Mouse (Mus musculus) heart, adult 8-10 months (tissue): ENCODE results near the gene Gbp6. TPM values are rescaled to one million over a fixed set of nuclear protein-coding genes. Genes with fewer than 3 reads are reported as not detected.
"Not testable (repeated sequence)": the region's sequence is repeated elsewhere in the genome, so short reads cannot be mapped to it uniquely, and the experiment has no call there.

Experiments used
- DNase-seq: peaks from one replicate; pipeline ENCODE4 v3.0.0; 2022; ENCODE audit warnings: low spot score
- total RNA-seq, 4 experiments: library from RNA; stranded (reverse); gene quantifications; 2 replicates each; pipeline ENCODE4 v1.2.4; 2022

Gbp6 gene
- total RNA-seq, result 10 to 100 TPM in 3 of 4 experiments, 1 to 10 TPM in 1; 8.9 to 41.6 (median 17.9) TPM

DNA sequence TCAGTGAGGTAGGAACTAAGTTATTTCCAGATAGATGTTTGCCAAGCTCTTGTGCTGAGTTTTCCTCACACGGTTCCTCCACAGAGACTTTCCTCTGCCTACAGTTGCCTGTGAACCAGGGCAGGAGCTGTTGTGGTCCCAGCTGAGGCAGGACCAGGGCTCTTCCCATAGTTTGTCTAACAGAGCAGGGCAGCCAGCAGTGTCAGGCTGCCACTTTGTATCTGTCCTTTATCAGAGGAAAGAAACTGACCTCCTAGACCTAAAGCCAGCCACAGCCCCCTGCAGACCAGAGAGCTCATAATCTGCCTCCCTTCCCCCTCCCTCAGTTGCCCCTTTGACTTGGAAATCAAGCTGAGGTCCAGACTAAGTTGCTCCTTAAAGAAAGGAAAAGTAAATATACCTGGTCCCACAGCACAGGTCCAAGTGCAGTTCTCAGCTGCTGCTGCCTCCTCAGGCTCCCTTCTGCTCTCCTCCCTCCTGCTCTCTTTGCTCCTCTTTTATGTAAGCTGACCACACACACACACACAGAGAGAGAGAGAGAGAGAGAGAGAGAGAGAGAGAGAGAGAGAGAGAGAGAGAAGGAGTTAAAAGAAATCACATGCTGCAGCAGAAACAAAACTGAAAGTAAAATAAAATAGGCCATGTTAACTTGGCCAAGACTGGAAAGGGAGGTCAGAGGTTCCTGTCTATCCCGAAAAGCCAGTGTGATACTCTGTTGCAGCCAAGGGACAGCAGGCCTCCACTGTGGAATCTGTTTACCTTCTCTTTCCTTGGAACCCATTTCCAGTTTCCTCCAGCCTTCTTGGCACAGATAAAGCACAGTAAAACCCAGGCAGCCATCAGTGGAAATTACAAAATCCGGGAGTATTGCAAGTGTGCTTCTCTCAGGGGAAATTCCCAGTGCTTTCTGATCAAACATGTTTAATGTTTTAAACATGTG, at the start of gene Gbp6, which contains the start of gene Gm43302:
Gbp6 (minus strand) TSS at position 473 of the 940 bp plus-strand sequence.
Gm43302 (minus strand) TSS at position 470 of the 940 bp plus-strand sequence.
- DNase-seq, result peak; percentile 79

DNA sequence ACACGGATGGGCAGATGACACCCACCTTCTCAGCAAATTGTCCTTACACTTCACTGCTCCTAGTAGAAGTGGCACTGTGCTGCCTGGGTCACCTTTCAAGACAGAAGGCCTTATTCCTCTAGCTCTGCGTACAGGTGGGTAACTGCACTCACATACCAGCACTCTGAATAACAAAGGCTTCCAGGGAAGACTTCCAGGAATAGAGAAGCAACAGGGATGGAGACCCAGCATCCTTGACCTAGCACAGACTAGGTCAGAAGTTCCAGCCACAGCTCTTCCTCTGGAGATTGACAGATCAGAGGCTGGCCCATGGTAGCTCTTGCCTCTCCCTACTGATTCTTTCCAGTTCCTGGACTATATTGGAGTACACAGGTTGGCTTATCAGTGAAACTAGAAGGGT, 47.8 kb upstream of the Gbp6 start:
- DNase-seq, result no peak

DNA sequence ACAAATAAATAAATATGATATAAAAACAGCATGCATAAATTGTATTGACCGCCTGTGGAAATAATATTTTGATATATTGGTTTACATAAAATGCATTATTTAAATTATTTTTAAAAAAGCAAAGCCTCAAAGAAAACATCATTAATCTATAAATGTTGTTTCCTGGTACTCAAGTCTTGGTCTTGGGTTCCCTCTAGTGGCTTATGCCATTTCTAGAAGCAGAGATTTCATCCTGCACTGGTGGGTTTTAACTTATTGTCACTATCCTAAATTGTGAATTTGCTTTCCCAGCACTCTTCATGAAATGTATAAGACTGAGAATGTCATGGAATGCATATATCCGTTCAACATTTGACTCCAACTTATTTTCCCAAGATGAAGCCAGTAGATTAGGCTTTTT, 29.0 kb upstream of the Gbp6 start:
- DNase-seq, result no peak

DNA sequence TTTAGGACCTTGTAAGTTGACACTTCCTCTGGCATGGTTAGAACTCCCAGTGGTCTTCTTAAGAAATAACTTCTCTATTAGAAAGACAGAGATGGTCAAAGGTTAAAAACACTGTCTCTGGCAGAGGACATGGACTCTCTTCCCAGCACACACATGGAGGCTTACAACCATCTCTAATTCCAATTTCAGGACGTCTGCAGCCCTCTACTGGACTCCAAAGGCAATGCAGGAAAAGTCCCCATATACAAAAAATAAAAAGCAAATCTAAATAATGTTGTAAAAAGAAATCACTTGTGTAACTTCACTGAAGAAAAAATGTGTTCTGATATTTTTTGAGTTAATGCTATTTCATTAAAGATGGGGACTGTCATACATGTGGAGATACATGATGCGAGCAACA, 17.4 kb upstream of the Gbp6 start:
- no peak for DNase-seq

DNA sequence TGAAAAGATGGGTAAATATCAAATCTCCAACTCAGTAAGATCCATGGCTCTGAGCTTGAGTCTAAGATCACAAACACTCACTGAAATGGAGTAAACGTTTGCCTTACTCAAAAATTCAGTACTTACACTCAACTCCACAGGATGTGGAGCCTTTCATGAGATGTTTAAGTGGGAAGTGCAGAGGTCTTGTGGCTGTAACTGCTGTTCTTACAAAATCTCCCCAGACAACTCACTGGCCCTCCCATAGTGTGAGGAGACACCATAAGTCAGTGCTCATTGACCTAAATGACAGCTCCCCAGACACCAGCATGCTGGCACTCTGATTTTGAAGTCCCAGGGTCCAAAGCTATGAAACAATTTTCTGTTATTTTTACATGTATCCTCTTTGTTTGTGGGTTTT, 15.7 kb upstream of the Gbp6 start:
- not testable (repeated sequence) for DNase-seq

DNA sequence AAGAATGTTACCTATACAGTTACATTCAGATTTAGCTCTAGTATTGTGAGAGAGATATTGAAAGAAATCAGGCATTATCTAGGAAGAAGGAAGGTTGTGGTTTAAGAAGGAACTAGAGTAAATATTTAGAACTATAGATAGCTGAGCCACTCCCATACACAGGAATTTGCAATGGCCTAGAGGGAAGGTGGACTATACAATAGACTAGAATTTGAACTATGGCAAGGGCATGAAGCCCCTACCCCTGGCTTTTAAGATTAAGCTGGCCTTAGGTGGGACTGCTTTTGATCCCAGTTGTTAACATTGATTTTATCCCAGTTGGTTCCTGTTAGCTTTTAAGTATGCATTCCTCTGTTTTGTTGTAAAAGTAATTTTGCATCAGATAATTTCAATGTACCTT, 13.4 kb upstream of the Gbp6 start:
- not testable (repeated sequence) for DNase-seq

DNA sequence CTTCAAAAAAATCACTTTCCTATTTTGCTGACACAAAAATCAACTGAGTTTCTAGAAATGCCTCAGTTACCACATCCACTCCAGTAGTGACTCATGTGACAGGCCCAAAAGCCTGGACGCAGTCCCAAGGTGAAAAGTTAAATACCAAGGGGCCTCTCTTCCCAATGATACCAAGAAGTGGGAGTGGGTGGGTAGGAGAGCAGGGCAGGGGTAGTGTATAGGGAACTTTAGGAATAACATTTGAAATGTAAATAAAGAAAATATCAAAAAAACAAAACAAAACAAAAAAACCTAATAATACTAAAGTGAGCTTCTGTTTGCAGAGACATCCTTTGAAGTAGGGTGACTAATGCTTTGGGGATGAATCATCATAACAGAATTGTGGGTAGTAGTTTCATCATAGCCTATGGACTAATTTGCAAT, 12.7 kb upstream of the Gbp6 start:
- no peak for DNase-seq

DNA sequence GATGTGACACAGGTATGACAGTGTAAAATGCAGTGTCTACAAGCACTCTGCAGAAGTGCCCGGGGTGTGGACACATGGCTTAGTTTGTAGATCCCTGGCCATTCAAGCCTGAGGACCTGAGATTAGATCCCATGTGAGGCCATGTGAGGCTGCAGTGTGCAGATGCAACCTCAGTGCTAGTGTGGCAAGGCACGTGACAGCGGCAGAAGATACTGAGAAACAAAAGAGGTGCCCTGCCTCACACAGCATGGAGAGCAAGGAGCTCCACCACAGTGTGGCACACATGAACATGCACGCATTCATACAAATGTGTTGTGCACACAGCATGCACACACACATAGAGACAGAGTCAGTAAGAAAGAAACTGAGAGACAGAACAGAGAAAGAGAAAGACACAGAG, 12.2 kb upstream of the Gbp6 start:
- DNase-seq, result not testable (repeated sequence)

DNA sequence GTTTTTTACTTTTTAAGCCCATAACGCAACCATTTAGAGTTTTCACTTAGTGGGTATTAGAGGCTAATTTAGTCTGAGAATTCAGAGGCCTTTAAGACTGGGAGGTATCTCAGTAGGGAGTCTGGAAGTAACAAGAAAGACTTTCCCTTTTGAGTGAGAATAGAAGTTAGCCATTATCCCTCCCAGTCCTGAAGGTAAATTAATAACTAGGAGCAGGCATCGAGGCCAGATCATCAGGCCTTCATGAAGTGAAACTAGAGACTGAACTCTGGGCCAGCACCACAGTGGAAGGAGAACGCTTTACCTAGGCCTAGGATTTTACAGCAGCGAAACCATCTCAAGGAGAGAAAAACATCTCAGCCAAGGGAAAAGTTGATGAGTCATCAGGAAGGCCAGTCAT, 8.5 kb upstream of the Gbp6 start:
- no peak for DNase-seq

DNA sequence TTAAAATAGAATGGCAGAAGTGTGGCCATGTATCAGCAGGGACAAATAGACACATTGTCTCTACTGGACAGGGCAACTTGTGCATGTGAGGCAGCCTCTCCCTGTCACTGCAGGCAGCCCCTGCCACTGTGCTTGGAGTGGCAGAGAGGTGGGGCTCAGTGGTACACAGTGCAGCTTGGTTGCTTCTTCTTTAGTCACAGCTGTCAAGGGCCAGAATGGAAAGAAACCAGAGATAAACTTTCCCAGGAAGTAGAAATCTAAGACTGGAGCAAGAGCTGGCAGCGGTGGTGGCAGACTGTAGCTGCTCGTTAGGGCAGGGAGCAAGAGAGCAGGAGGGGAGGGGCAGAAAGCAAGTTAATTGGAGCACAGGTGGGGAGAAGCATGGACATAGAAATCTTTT, 8.0 kb upstream of the Gbp6 start:
- peak; percentile 55 for DNase-seq

DNA sequence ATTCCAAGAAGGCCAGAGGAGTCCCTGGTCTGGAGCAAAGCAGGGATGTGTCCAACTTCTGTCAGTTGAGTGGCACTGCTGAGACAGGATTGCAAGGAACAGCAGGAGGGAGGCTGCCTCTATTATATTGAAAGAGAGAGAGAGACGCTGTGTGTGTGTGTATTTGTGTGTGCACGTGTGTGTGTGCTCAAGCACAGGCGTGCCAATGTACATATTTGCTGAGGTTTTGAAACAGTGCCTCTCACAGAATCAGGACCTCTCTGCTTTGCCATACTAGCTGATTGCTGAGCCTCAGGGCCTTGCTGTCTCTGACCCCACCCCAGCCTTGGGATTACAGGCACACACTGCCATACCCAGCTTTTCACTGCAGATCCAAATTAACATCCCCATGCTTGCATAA, 2.2 kb upstream of the Gbp6 start:
- DNase-seq, result no peak

DNA sequence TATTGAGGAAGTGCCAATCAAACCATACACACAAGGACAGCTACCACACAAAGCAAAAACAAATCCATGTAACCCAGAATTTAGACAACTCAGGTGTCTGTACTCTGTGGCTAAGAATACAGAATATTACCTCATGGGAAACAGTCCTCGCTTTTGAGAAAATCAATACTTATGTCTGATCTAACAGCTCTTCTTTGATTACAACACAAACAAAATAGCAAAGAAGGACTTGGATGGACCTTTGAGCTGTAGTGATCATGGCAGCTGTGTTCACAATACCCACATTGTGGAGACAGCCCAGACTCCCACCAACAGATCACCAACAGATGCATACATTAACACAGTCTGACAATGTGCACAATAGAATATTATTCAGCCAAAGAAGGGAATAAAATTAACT, 1.0 kb downstream of the Gbp6 start:
- no peak for DNase-seq

DNA sequence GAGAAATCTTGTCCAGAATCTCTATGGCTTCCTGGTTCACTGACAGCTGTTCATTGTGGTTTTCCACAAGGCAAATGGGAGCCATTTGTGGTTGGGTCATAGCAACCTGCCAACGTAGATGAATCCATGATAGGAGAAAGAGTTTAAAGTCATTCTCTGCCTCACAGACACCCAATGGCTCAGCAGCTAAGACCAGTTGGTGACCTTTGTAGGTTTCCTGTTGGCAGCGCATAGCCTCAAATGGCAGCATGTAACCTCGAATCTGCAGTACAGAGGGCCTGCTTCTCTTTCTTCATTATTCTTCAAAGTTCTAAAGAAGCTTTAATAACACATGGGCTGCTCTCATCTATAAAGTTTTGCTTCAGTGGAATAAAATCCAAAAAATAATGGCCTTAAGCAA, 2.6 kb downstream of the Gbp6 start:
- DNase-seq, result not testable (repeated sequence)

DNA sequence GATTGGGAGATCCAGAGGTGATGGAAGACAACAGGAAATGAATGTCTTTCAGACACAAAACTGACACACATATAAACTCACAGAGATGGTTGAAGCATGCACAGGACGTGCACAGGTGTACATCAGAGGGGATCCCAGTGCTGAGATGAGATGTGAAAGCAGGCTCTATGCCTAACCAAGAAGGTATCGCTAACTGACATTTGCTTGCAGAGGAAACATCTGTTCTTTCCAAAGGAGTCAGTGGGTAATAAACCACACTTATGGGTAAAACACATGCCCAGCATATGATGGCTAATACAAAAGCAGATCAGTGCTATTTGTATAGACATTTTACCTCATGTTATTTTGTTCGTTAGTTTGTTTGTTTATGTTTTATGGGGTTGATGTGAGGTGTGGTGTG, 32.8 kb downstream of the Gbp6 start:
- not testable (repeated sequence) for DNase-seq

DNA sequence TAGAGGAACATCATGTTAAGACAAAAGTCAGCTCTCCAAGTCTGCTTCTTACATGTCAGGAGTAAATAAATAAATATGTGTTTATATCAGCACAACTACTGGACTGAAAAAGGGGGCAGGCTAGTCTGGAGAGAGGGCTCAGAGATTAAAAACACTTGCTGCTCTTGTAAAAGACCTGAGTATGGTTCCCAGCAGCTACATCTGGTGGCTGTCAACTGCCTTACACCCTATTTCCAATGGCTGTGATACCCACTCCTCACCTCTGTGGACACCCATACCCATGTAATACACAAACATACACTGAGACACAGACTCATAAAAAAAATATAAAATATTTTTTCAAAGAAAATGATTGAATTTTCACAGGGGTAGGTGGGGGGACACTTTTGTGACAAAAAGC, 41.0 kb downstream of the Gbp6 start:
- no peak for DNase-seq

DNA sequence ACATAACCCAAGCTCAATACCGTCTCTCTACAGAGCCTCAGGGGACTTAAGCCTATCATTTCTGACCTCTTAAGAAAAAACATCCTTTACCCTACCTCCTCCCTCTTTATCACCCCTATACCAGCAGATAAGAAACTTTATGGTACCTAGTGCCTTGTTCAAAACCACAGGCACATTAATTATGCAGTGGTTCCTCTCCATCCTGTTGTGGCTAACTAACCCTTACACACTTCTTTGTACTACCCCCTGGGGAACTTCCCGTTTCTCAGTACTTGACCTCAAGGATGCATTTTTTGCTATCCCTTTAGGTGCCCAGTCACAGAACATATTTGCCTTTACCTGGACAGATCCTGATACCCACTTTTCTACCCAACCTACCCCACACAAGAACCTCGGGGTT, 48.8 kb downstream of the Gbp6 start:
- DNase-seq, result not testable (repeated sequence)

DNA sequence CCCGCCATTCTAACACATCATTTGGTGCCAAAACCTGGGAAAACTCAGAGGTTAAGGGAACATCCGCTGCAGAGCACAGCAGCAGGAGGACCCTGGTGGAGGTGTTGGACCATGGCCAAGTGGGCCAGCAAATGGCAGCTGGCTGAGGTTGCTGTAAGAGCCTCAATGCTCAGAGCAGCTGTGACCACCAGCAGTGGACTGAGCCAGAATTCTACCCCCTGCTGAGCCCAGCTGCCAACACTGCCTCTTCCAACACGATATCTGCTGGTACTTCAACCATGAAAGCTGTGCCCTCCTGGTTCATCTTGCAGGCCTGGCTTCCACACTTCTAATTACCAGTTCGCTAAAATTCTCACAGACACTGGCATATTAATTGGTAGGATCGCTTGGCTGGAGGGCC, 52.5 kb downstream of the Gbp6 start:
- DNase-seq, result not testable (repeated sequence)

DNA sequence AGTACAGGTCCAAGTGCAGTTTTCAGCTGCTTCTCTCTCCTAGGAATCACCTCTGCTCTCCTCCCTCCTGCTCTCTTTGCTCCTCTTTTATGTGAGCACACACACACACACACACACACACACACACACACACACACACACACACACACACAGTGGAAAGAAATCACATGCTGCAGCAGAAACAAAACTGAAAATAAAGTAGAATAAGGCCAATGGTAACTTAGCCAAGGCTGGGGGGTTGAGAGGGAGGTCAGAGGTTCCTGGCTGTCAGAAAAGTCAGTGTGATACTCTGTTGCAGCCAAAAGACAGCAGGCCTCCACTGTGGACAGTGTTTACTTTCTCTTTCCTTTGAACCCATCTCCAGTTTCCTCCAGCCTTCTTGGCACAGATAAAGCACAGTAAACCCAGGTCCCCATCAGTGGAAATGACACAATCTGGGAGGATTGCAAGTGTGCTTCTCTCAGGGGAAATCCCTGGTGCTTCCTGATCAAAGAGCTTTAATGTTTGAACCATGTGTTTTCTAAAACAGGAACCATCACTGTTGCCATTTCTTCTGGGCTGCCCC, 53.9 kb downstream of the Gbp6 start, which contains the start of gene Gbp10:
Gbp10 (minus strand) TSS at position 51 of the 565 bp plus-strand sequence.
- DNase-seq, result peak; percentile 27

DNA sequence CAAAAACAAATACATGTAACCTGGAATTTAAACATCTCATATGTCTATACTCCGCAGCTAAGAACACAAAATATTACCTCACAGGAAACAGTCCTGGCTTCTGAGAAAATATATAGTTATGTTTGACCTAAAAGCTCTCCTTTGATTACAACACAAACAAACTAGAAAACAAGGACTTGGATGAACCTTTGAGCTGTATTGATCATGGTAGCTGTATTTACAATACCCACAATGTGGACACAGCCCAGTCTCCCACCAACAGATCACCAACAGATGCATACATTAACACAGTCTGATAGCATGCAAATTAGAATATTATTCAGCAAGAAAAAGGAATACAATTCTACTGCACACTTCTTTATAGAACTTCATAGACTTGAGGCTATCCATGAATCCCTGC, 55.1 kb downstream of the Gbp6 start:
- DNase-seq, result not testable (repeated sequence)

DNA sequence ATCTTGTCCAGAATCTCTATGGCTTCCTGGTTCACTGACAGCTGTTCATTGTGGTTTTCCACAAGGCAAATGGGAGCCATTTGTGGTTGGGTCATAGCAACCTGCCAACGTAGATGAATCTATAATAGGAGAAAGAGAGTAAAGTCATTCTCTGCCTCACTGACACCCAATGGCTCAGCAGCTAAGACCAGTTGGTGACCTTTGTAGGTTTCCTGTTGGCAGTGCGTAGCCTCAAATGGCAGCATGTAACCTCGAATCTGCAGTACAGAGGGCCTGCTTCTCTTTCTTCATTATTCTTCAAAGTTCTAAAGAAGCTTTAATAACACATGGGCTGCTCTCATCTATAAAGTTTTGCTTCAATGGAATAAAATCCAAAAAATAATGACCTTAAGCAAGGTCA, 57.5 kb downstream of the Gbp6 start:
- DNase-seq, result not testable (repeated sequence)
